Mouse (Mus musculus) thymus, postnatal 4 days (tissue): ENCODE data around the gene Pdss2.

Experiments used
- DNase-seq: peaks from one replicate; pipeline ENCODE4 v3.0.0; 2021

The Pdss2 gene

DNA sequence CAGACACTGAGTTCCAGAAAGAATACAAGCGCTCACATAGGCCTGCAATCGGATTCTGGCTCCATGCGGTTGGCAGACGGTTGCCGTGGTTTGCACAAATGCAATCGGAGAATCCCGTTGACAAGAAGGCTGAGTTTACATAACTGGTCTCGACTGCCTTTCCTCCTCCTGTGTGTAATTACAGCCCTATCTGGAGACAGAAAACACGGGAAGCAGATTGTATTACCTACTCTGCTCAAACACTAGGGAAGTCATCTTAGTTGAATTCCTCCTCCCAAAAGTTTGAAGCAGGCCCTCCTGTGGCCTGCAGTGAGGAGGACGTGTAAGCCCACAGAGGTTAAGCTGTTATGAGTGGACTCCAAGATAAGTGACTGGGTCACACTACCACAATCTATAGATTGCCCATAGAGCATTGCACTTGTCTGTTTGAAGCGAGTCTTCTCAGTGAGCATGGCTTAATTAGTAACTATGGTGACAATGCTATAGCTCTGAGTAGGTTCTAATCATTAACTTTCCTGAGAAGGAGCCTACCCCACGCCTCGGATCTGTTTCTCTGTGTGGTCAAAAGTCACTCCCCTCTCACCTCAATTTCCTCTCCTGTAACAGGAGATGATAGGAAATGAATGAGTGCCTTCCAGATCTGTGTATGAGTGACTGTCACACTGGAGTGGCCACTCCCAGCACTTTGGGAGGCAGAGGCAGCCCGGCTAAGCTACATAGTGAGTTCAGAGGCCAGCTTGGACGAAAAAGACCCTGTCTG lies 219.9 kb downstream of the Pdss2 start:
- DNase-seq, result no peak

DNA sequence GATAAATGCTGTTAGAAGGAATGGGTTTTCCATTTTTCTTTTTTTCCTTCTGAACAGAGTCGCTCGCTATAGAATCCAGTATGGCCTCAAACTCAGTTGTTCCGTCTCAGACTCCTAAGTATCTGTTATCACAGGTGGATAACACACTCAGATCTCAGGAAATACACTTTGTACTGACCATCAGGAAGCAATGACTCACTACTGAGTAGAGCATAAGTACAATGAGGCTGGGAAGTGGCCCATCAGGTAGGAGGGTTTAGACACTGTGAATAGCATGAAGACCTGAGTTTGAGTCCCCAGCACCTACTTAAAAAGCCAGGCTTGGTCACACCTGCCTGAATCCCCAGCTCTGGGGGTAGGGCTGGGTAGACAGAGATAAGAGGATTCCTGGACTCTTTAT lies 227.4 kb downstream of the Pdss2 start:
- DNase-seq, result no peak

DNA sequence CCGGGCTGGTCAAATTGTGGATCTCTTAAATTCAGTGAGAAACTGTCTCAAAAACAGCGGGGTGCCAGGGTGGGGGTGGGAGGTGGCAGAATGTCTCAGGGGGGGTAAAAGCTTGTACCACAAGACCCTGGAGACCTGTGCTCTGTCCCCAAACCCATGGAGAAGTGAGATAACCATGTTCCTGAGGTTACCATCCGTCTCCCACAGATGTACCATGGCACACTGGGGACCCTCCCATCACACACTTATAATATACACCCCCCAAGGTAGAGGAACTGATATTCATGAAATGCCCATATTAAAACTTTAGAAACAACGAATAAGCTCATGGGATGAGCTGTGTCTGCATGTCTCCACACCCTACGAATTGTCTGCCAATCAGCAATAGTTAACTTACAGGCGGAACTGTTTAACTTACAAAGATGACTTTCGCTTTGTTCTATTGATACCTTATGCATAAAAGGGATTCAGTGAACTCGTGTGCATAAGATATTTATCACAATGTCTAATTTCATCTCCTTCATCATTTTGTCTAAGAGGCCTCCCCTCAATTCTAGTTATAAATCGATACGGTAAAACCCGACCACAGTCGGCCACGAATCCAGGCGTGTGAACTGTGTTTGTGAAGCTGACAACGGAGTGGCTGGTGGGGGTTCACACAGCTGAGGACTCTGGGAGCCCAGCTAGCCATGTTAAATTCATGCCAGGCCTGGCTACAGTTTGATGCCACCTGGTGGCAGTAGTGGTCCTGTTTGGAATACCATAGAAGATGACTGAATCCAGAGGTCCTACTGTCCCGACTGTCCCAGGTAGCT lies 230.8 kb downstream of the Pdss2 start:
- peak; percentile 75 for DNase-seq

DNA sequence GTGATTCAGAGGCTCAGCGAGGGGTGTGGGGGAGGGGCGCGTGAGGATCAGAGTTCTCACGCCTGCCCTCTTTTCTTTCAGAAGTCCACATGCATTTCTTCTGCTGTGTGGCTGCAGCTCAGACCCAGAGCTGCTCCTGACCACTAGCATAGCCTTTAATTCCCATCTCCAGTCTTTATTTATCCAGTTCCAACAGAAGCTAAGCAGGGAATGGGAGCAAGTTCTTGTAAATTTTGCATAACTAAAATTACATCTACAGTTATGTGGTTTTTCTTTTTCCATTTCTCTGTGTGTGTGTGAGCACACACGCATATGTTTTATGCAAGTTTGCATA lies 231.3 kb downstream of the Pdss2 start:
- no peak for DNase-seq

DNA sequence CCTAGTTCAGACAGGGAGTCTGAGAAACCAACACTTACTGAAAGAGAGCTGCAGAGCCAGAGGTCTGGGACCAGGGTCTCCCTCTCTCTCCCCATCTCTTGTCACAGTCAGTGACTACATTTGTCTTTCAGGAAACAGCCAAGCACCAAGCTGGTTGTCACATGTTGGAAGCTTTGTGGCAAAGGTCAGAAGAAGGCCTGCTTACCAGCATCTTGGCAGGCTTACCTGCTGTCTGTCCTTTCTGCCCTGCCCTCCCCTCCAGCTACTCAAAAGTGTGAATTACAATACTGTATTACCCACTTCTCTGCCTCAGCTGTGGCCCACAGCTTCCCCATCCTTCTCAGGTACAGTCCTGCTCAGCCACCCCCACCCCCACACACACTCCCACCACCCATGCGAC lies 232.9 kb downstream of the Pdss2 start:
- DNase-seq, result no peak

DNA sequence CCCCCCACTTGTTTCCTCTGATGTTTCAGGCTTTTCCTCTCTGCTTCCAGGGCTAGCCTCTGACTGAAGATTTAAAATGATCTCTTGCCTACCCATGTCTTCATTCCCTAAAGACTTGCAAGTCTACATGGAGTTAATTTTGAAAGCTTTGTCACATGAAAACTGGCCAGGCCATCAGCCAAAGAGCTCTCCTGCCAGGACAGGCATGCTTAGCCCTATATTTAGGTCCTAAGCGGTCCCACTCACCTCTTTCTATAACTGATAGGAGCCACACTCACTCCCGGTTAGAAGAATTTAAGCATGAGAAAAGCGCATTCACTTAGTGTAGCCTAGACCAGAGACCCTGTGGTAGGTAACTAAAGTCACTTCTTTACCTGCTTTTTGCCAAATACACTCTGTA lies 233.4 kb downstream of the Pdss2 start:
- no peak for DNase-seq

DNA sequence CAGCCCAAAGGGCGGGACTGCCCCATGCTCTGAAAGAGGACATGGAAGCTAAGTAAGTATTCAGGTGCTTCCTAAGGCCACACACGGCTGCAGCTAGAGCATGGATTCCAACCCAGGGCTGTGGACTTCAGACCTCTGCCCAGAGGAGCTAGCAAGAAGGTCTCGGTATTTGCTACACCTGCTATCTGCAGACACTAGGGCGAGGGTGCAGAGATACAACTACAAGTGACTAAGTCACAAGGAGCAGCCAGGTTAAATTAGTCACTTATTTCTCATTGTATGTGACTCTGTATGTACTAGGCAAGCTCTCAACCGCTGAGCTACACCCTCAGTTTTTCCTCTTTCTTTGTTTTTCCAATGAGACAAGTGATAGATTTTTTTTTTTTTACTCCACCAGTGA lies 241.5 kb downstream of the Pdss2 start:
- no peak for DNase-seq

DNA sequence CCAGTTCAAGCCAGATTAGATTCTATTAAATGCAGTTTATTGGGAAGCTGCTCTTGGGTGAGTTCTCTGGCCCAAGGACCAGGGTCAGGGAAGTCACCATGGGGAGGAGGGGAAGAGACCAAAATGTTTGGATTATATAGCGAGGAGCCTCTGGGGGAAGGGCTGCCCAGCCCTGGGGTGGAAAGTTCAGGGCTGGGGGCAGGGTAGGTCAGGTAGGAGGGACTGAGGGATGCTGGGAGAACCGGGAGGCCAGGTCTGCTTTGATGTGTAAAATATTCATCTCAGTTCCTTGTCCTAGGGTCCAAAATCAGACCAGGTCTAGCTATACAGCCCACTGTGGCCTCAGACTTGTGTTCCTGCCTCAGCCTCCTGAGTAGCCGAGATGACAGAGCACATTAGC lies 241.9 kb downstream of the Pdss2 start:
- DNase-seq, result no peak

DNA sequence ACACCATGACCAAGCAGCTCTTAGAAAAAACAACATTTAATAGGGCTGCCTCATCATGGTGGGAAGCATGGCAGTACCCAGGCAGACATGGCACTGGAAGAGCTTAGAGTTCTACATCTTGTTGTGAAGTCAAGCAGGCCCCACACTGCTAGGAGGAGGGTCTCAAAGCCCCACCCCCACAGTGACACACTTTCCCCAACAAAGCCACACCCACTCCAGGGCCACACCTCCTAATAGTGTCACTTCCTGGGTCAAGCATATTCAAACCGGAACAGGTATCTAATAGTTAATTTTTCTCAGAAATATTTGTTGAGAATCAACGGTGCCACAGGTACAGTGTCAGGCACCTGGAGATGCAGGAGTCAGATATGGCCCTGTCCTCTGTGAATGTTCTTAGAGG lies 244.9 kb downstream of the Pdss2 start:
- no peak for DNase-seq

DNA sequence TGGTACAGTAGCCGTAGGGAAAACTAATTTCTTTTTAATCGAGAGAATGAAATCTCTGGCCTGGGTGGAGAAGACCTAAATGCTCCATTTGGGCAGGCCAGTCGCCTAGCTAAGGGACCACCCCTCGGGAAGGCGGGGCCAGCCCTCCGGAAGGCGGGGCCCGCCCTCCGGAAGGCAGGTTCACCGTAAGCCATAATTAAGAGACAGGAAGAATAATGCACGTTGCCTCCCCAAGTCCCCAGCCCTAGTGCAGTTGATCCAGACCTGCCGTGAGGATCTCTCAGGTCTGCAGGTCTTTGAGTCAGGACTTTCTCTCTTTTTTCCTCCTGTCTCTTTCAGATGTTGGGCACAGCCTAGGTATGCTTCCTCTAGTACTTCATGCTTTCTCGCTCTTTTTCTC lies 246.4 kb downstream of the Pdss2 start:
- peak; percentile 47 for DNase-seq

DNA sequence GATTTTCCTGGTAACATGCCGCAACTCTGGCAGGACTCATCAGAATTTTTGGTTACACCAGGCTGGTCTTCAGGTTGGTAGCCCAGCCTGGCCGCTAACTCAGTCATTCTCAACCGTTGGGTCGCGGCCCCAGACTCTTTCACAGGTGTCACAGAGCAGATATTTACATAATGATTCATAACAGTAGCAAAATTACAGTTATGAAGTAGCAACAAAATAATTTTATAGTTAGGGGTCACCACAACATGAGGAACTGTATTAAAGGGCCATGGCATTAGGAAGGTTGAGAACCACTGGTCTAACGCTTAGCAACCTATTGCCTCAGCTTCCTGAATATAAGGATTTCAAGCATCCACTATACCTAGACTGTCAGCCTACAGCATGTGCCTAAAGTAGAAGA lies 247.0 kb downstream of the Pdss2 start:
- no peak for DNase-seq

DNA sequence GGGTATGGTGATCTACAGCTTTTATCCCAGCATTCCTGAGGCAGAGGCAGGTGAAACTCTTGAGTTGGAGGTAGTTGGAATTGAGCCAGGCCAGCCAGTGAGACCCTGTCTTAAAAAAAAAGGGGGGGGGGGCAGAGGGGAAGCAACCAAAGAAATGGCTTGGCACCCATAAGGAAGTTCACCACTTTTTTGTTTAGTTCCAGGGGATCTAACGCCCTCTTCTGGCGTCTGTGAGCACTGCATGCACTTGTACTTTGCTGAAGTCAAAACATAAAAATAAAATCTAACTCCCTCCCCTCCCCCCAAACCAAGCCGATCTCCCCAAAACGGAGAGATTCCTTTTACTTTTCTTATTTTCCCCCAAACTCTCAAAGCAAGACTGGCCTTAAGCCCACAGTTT lies 254.1 kb downstream of the Pdss2 start:
- DNase-seq, result peak; percentile 68

DNA sequence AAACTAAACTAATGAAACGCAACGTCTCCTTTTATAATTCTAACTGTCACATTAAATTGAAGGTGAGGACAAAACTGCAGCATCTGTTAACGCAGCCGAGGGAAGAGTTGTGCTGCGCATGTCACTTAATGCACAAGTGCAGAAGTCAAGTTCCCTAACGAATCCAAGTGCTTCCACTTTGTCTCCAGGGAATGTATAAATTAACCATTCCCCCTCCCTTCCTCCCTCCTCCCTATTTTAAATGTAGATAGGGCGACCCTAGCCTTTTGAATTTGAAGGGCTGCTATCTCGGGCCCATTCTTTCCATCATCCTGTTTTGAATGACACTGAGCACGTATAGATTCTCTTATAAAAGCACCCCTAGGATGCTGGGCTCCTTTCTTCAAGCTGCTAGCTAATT lies 256.2 kb downstream of the Pdss2 start:
- no peak for DNase-seq

DNA sequence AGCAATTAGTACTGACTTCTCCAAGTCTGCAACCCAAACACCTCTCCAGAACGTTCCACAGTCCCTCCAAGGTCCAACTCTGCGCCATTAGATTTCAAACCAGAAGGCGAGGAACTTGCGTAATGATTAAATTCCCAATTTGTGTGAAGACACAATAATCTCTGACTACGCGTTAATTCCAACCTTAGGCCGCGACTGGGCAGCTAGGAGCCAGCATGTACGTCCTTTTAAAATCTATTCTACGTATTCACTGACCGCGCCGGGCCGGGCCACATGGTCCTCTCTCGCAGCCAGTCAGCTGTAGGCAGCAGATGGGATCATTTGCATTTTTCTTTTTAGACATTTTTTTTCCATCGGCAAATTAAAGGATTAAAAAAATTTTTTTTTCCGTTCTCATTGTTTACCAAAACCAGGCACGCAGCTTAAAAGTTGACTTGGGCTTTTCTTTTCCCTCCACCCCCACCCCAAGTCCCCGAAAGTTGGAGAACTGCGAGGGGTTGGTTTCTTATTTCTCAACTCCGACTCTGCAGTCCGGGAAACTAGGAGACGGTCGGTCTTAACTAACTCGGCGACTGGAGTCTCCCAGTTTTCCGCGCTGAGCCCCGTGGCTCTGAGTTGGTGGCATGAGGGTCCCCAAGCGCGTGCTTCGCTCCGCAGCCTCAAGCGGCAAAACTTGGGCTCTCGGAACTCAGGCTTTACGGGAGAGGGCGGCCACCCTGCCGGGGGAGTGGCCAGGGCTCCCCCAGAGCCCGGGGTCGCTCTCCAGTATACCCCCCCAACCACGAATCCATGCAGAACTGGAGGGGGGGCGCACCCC lies 256.8 kb downstream of the Pdss2 start:
- peak; percentile 51 for DNase-seq

DNA sequence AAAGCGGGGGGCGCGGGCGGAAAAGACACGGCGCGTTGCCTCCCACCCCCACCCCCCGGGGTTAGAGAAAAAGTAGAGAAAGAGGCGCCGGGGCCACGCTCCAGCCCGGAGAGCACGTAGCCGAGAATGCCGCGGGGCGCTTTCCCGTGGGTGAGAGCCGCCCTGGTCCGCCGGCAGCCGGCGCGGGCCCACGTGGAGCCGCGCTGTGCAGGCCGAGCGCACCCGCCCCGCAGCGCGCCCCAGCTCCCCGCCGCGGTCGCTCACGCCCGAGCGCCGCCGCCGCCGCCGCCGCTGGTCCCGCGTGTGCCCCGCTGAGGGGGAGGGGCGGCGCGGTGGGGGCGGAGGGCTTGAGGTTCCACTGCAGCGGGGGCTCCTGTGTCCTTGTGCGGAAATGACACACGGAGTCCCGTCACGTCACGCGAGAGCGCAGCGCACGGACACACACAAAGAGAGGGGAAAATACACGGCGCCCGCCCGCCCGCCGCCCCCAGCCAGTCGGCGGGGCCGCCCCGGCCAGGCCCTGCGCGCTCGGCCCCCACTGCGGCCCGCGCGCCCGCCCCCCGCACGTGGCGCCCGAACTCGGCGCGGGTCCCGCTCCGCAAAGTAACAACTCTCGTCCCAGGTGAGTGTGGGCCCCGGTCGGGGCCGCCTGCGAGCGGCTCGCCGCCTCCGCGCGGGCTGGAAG lies 257.6 kb downstream of the Pdss2 start, which contains the start of gene Bend3:
Gene Bend3 (plus strand): TSS at position 81 of the 685 bp plus-strand sequence.
- peak; percentile 79 for DNase-seq

DNA sequence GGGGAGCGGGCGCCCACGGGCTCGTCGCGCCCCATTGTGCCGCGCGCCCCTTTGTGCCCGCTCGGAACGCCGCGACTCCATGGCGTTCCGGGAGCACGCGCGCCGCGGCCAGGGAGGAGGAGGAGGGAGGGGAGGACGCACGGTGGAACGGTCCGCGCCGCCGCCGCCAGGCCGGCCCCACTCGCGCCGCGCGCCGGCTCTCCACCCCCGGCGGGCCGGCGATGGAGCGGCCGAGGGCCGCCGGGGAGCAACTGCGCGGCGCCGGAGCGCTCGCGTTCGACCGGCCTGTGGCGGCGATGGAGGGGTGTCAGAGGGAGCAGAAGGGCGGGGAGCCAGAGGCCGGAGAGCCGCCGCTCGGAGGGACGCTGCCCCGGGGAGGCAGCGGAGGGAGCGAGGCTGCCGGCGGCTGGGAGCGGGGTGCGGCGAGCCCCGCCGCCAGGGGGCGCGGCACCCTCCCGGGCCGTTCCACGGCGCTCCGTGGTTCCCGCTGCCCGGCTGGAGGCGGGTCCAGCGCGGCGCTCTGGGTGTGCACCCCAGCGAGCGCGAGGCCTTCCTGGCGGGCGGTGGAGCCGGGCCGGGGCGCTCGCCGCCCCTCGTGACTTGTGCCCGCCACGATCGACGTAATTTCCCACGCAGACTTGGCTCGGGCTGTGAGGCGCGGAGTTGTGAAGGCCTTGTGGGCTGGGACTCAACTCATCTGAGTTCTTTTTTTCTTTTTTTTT lies 258.3 kb downstream of the Pdss2 start:
- peak; percentile 93 for DNase-seq

DNA sequence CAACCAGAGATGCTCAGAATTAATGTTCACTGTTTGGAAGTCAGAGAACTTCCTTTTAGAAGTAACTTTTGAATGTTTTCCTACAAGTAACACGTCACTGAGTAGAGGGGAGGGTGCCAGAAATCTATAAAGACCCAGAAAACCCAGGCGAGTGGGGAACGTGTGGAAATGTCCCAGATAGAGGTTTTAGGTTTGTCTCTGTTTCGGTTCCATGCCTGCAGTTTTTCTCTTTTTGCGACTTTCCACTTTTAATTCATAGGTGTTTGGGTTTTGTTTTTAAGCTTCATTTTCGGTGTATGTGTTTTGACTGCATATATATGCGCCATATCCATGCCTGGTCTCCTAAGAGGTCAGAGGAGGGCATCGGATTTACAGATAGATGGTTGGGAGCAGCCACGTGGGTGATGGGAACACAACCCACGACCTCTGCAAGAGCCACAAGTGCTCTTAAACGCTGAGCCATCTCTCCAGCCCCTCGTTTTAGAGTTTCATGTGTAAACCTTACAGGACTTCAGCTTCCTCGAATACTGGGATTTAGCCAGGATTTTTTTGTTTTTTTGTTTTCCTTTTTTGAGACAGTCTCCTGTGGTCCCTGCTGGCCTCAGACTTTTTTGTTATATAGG lies 259.1 kb downstream of the Pdss2 start:
- no peak for DNase-seq

DNA sequence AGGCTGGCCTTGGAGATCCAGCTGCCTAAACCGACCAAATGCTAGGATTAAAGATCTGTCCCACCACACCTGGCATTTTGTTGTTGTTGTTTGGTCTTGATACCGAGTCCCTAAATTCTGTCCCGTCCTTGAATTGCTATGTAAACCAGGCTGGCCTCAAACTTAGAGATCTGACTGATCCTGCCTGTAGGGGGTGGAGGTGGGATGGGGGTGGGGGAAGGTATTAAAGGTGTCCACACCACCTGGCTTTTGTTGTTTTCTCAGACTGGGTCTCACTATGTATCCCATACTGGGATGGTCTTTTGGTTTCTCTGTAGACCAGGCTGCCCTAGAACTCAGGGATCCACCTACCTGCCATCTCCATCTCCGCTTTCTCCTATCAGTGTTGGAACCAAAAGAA lies 259.9 kb downstream of the Pdss2 start:
- DNase-seq, result no peak

DNA sequence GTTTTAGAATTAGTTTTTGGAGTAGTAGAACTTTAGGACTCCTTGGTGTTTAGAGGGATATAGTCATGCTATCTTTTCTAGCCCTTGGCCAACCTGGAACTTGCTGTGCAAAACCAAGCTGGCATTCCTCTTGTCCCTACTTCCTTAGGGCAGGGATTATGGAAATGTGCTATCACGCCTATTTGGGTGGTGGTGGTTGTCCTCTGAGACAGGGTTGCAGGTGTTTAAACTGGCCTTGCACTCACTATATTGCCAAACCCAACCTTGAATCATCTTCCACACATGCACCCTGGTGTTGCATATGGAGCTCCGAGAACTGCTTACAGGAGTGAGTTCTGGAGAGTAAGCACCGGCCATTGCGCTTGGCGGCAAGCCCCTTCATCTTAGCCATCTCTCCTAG lies 260.7 kb downstream of the Pdss2 start:
- DNase-seq, result no peak

DNA sequence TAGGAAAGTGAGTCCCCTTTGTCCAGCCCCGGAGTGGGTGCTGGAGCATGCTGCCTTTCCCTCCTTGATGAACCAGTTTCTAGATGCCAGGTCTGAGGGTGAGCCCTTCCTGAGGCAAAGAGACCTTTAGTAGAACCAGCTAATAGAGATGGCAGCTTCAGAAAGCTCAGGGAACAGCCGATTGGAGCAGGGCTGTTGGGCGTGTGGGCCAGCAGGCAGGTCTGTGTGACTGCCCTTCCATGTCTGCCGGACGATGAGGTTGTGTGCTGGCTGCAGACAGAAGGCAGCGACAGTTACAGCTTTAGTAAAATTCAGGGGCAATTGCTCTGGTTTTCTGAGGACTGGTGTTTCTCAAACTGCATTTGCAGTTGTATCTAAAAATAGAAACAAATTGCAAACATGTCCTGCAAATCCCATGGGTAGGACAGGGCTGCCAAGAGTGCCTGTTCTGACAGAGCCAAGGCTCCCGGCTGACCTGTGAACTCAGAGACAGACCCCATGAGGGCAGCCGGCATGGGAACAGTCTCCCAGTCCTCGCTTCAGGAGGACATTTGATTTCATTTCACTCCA lies 262.2 kb downstream of the Pdss2 start:
- no peak for DNase-seq

DNA sequence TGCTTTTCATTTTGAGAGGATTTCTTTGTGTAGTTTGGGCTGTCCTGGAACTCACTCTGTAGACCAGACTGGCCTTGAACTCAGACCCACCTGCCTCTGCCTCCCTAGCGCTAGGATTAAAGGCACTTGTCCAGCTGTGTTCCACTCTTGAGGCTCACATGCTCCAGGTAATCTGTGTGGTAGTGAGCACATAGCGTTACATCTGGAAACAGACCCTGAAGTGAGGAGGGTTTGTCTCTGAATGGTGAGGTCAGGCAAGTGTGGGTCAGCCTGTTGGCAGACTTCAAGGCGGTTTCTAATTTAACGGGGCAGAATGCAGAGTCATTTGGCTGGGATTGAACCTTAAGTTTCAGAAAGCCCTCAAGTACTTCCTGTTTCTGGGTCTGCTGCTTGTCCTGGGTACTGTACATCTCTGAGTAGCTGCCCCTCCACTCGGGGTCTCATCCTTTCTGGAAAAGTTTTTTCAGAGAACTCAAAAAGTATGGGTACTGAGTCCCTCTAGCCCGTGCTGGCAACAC lies 264.5 kb downstream of the Pdss2 start:
- no peak for DNase-seq
